Mouse (Mus musculus): ENCODE measurements at regions not wholly inside any gene's neighbourhood (a gene's known extent, or its start where the extent isn't known, plus 50 kb on each side); places are given as distances from the start of the nearest gene placed in this dataset.

GRCm38 (mm10) chr10:44715902-44716301 is 187.6 kb upstream of the Prdm1 start:
- TF ChIP-seq CTCF (IDR thresholded peaks at IDR 0.05; ENCODE audit: low read depth), result no peak
- TF ChIP-seq EP300 (IDR thresholded peaks at IDR 0.05; ENCODE audit: low read depth), result no peak
